Mouse (Mus musculus) 416B (cell line): ENCODE measurements around the gene Sept7.
A peak's percentile ranks its signal among the peaks of the same experiment; 100 is the strongest.
"Not testable (repeated sequence)": the region's sequence is repeated elsewhere in the genome, so short reads cannot be mapped to it uniquely, and the experiment has no call there.

Experiments used
- DNase-seq: peaks from one replicate; pipeline ENCODE4 v3.0.0; 2011; ENCODE audit warnings: low read depth

The Sept7 gene

DNA sequence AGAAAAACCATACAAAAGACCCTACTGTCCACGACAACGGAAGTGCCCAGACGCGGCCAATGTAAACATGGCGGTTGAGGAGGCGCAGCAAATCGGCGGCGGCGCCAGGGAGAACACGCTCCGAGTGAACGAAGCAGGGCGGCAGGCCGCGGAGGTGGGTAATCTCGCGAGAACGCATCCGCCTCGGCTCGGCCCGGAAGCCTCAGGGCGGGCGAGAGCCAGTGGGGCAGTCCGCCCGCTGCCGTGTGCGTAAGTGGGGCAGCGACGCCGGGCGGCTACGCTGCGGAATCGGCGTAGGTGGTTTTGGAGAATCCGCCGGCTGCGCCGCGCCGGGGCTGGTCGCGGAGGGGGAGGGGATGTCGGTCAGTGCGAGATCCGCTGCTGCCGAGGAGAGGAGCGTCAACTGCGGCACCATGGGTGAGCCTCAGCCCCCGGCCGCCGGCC is at the start of gene Sept7:
Gene Sept7, plus strand, starts transcription at position 157 of the 444 bp plus-strand sequence.
- DNase-seq, result peak; percentile 97

DNA sequence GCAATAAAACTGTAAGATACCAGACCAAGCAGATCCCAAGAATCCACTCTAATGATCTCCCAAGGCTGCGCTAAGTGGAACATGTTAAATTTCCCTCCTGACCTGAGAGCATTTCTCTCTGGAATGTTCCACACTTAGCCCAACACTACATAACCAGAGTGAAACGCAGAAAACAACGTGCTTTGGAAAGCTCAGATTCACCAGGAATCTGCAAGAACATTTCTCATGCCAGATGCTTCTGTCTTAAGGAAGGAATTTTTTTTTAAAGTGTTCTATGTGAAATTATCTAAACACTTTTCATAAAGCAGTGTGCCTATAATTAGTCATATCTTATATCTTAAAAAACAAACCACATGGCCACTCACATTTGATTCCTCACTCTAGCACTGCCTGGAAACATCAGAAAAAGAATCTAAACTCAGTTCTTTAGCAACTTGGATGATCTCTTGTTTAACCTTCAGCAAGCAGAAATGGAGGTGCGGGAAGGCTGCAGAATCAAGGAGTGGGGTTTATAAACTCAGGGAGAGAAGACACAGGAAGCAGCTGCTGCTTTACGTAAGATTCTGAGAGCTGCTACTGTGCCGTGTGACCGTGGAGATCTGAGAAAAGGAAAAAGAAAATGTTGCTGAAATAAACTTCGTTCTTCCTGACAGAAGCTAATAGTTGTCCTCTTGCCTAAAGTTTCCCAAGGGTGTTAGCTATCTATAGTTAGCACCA is 44.0 kb upstream of the Sept7 start:
- no peak for DNase-seq

DNA sequence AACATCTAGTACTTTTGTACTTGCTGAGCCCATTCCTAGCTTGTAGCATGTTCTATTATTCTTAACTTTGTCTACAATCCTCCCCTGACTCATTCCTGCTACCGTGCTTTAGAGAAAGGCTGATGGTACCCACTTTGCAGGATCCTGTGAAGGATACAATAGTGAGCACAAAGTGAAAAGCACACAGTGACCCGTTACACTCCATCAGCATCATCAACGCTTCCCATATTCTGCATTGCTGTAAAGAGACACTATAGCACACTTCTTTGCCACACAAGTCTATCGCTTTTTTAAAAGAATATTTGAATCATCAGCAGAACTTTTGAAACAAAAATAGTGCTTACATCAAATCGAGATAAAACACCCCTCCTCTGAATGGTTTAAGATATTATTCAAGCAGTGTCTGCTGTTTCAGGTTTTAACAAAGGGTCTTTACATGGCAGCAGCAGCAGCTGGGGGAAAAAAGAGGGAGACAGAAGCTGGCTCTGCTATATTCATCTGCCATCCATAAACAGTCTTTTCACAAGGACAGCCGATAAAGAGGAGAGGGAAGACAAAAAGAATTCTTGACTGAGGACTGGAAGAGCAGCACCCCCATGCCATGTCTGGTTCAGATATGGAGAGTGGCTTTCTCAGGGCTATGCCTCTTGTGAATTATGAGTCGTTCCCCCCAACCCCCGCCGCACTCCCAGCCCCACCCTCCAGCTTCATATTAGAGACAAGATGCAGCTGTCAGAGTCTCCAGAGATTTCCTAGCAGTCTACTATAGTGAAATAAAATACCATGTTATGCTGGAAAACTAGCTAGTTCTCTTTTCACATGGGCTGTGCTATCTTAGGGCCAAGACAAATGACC is 39.7 kb upstream of the Sept7 start:
- no peak for DNase-seq

DNA sequence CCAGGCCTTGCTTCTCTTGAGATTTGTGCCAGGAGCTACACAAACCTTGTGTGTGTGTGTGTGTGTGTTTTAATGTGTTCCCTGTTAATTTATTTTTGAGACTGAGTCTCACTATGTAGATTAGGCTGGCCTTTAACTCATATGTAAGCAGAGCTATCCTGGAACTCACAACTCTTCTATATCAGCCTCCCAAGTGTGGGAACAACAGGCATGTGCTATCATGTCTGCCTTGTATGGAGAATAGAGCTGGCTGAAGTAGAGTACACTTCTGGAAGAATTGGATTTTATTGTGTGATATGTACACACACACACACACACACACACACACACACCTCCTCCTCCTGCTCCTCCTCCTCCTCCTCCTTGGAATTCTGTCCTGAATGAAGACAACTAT is 39.1 kb upstream of the Sept7 start:
- no peak for DNase-seq

DNA sequence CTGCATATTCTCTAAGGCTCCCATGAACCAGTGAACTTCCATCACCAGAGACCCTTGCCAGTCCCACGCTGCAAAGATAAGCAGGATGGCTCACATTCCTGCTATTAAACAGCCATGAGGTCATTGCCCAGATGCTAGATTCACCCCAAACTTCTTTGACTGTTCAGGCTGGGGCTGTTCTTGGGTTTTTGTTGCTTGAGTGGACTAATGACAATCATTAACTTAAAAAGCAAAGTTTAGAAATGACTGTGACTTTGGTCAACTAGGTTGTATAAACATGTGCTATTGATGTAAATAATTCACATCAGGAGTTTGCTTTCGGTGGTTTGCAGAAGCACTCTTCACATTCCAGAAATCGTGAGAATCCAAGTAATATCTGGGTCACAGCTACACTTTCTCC is 36.8 kb upstream of the Sept7 start:
- DNase-seq, result no peak

DNA sequence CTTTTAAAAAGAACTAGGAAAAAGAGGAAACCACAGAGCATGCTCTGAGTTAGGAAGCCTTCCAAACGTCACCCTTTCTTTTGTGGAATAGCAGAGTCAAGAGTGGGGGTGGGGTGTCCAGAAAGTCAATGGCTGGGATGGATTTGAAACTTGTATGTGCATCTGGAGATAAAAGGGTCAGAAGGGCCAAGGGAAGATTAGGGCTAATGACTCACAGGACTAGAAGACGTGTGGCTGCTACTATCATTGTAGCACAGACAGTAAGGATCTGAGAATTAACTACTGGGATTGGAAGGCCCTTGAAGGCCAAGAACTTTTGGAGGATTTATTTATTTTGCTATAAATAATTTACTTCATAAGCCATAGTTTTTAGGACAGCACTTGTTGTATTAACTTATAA is 36.0 kb upstream of the Sept7 start:
- no peak for DNase-seq

DNA sequence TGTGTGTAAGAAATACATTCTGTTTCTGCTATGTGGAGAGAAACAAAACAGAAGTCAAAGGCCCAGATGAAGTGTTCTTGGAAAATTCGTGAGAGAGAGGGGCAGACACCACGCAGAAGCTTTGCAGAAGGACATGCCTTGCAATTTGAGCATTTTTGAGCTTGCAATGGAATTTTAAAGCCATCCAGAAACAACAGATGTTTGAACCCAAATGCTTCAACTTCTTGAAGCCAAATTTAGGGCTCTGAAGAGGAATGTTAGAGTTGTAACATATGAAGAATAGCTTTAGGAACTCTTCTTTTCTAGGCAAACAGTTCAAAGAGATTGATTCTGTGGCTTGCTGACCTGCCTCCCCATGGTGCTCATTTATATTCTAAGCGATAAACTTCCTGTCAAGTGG is 33.3 kb upstream of the Sept7 start:
- no peak for DNase-seq

DNA sequence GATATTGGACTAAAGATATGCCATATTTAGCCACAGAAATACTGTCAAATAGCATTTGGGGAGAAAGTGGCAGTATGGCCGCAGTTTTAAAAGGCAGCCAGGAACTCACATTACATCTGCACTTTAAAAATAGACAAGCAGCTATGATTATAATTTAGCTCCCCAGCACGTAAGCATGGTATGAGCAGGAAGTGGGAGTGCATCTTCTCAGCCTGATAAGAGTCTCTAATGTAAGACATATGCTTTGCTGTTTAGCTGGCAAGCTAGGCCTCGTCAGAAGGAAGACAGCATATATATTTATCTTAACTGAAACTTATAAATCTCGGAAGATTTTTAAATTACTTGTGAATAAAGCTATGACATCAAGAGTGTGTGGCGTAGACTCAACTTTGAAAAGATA is 32.4 kb upstream of the Sept7 start:
- peak; percentile 63 for DNase-seq

DNA sequence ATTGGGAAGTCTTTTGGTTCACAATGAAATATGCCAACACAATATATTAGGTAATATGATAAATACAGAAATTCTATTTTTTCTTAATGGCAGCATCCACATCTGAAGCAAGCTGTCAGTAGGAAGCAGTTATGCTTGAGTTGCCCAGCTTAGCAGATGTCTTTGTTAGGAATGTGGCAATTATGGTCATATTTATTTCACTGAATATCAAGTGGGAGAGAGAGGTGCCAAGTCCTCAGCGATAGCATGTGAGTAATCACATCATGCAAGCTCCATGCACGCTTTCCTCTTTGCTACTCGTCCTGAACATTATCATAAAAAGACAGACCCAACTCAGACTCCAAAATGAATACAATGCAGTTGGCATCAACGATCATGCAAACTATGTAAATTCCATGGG is 27.3 kb upstream of the Sept7 start:
- DNase-seq, result no peak

DNA sequence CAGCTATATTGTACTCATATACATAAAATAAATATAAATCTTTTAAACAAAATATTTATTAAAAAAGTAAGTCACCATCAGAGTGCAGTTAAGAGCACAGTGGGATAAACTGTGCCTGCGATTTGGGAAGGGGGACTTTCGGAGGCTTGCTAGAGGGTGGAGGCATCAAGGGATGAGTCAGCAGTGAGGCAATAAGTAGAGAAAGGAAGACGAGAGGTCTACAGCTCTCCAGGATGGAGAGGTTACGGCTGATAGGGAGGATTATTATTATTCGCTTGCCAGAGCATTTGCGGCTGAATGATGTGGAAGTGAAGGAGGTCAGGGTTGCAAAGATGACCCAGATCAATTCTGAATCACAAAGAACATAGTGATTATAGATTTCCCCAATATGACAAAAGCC is 22.5 kb upstream of the Sept7 start:
- DNase-seq, result peak; percentile 14

DNA sequence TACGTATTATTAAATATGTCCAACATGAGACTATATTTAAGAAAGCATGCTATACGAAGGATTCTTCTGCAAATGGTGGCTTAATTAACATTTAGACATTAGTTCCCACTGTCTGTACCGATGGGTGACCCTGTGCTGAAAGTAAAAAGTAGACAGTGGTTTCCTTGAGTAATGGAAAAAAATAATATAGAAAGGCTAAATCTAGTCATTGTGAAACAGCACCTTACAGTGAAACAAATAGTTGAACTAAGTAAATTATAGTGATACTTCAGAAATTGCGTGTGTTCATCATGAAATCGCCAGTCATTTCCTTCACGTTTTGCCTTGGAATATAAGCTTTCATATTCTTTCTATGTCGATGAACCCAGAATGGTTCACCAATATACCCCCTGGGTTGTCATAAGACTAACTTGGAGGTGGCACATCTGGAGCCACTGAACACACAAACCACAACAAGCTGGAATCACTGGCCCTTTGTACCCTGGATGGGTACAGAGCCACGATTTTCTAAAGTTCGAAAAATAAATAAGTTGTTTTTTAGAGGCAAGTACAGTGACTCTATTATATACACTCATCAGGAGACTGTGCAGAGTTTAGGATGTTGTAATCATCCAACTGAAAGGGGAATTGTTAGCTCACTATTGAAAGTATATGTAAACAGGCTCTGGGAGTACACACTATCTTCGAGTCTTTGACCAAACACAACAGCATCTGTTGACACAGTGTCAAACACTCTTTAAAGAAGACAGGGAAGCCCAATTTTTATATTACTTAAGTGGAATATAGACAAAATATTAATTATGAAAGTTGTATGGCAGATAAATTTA is 21.8 kb upstream of the Sept7 start:
- no peak for DNase-seq

DNA sequence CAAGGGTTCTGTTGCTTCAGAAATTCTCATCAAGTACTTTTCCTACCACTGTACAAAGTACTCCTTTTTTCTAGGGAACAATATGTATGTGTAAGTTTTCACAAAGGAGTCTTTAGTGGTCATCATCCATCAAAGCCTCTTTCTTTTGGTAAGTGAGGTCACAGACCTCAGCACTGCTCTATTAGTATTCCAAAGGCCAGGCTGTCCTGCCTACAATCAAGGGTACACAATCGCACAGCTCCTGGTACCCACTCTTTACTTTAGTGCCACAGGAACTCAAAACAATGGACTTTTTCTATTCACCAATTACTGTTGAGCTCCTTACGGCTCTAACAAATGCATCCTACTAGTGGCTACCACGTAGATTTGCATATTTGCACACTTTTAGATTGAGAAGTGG is 11.2 kb upstream of the Sept7 start:
- no peak for DNase-seq

DNA sequence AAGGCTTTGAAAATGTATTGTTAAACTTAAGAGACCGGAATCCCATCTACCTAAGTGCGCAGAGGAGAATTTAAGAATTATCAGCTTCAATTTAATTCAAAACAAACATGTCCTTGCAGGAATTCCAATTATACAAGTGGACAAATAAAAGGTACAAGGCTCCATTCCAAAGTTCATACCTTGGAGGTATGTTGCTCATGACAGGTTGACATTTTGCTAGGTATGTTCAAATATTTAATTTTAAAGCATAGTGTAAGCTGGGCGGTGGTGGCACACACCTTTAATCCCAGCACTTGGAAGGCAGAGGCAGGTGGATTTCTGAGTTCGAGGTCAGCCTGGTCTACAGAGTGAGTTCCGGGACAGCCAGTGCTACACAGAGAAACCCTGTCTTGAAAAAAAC is 10.5 kb upstream of the Sept7 start:
- DNase-seq, result not testable (repeated sequence)

DNA sequence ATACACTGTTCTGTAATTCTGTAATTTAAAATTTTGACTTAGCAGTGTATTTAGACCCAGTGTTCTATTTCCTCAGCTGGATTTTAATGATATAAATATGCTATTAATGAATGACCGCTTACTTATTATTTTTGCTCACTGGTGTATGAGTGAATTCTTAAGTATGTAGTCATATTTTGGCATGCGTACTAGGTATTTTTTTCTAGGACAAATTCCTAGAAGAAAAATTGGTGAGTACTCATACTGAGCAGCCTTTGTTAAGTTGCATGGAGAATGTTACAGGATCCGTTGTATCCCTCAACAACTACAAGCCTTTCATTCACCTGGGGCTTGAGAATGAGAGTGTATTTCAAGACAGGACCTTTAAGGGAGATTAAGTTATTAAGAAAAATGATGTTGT is 10.0 kb upstream of the Sept7 start:
- DNase-seq, result no peak

DNA sequence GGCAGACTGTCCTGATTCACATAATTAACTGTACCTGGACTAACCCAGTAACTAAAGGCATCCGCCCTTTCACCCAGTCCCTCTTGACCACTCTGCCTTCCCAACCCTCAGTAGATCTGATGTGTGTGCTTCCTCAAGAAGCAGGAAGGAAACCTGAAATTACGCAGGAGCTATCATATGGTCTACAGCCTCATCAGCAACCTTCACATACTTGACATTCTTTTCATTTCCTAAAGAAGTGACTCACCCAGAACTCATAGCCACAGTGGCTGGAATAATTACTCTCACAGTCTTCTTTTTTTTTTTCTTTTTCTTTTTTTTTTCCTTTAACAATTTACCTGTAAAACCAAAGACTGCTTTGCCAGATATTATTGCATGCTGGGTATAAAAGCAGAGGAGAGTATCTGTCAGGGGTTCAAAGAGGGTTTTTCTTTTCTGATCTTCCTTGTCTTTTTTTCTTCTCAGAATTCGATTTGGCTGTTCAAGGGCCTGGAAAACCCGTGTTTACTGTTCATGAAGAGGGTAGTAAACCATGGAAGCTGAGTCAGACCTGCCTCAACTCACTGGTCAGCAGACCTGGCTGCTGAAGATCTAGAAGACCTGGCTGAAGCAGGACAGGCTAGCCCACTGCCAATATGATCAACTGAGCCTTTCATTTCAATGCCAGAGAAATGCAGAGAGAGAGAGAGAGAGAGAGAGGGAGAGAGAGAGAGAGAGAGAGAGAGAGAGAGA is 8.1 kb upstream of the Sept7 start:
- DNase-seq, result peak; percentile 80

DNA sequence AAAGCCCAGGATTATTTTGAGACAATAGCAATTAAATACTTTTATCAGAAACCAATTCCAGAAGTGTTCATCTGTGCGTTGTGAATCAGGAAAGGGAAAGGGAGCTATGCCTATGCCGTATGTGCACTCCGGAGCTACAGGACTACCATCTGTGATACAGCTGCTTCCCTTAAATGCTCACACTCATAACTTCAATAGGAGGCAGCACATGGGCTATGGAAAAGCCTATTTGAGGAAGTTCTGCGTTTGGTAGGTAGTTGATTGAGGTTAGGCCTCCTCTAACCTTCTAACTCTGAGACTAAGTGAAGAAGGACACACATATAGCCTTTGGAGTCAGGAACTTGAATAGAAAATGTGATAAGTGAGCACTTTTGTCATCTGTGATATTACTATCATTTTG is 7.1 kb upstream of the Sept7 start:
- no peak for DNase-seq

DNA sequence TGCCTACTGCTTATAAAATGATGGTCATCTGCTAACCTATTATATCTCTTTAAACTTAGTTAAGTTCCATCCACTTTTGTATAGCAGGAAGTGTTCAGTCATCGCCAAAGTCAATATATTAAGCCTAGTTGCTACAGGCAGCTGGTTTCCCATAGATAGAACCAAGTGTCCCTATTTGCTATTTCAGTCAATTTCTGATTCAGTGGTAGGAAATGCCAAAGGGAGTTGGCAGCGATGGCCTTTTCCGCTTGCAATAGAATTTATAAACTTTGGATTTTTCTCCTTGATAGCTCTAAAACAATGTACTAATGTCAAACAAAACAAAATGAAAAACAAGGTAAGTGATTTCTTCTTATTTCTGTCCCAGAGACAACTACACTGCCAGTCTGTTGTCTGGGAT is 5.7 kb upstream of the Sept7 start:
- DNase-seq, result no peak

DNA sequence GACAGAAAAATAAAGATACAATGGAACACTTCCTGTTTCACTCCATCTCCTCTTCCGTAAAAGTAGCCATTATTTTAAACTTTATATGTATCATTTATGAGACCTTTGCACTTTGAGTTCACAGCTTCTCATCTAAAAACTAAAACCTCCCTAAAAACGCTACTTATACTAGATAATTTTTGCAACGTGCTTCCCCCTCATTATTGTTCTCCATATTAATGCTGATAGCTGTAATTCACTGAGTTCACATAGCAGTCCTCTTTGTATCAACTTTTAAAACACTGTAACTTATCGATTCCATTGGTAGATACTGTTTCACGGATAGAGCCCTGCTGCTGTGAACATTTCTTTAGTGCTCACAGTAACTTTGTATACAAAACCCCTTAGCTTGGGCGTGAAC is 1.1 kb upstream of the Sept7 start:
- DNase-seq, result no peak

DNA sequence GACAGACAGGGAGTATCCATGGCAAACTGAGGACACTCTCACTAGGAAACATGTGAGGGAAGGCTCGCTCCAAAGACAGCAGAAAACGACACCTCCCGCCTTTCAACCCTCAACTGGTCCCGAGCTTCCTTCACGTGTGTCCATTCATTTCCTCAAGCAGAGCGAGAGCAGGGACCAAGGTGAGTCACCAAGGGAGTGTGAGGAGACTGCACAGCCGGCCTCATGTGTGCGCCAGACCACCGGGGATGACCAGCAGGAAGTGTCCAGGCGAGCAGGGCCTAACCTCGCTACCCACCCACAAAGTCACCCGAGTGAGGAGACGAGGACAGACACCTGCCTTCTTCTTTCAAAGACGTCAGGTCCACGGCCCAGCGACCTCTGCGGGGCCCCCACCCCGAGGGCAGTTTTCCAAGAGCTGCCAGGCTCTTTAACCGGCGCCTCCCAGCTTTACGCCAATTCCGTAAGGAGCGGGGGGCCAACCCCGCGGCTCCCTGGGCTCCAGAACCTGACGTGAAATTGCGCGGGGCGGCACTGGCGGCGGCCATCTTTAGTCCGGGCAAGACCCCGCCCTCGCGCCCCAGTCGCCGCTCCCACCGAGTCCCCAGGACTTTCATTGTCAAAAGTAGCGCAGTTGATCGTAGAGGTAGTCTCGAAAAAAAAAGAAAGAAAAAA is 492 bp upstream of the Sept7 start:
- peak; percentile 93 for DNase-seq

DNA sequence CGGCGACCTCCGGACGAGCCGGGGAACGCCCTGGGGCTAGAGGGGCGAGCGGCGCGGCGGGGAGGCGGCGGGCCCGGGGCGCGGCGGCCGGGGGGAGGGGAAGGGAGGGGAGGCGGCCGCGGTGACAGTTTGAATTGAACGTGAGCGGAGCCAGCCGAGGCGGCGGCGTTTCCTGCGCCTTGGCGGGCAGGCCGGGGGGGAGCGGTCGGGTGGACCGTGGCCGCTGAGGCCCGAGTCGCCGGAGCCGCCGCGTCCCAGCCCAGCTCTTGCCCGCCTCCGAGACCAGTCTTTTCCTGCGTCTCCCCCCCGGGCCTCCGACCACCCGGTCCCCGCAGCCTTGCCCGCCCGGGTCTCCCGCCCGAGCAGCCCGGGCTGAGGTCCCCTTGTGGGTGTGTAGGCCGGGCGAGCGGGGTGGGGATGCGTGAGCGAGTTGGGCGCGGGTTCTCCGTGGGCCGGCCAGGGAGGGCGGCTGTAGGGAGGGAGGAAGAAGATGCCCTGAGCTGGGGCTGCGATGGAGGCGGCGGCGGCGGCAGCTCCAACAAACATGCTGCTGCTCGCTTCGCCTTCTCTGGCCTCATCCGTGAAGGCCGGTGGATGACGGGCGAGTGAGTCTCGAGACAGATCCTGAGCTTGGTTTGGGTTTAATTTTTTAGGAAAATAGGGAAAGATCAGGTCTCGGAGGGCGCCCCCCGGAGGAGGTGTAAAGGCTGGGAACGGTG is 679 bp downstream of the Sept7 start:
- DNase-seq, result peak; percentile 32

DNA sequence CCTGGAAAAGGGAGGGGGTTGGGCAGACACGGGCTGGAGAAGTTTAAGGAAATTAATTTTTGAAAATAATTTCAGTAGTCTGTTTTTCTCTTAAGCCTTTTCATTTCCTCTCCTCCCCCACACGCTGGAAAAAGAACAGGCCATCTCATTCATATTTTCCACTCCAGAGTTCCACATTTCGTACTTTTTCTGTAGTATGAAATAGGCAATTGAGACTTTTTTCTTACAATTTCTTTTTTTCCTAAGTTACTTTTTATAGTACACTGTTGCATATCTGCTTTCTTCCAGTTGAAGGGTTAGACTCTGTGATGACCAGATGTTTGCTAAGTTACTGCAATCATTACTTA is 1.2 kb downstream of the Sept7 start:
- DNase-seq, result peak; percentile 31
